Mouse (Mus musculus): ENCODE measurements around the gene Mcfd2. TPM values are rescaled to one million over a fixed set of nuclear protein-coding genes. Genes with fewer than 3 reads are reported as not detected.

Gene Mcfd2
- polyA plus RNA-seq, 1 experiment from 2014 or later = 82.7 TPM

GRCm38 (mm10) chr17:87285731-87286465 lies 20.2 kb upstream of the Mcfd2 start:
- Histone ChIP-seq H3K27ac (no peak overlapping the region), H3K9me3 (no peaks in the 10 kb centered on the region), H3K27me3 (ENCODE audit: insufficient read depth, poor library complexity, severe bottlenecking) (peaks cover 75% of the 10 kb centered on the region), H3K36me3 (no peaks in the 10 kb centered on the region), H3K4me1 (peaks cover 30% of the 10 kb centered on the region), H3K4me3 (no peak overlapping the region)
- DNase-seq (ENCODE audit: low spot score) = no peak
- 79% methylated on average over 23 of the region's 23 CpGs for WGBS

DNA sequence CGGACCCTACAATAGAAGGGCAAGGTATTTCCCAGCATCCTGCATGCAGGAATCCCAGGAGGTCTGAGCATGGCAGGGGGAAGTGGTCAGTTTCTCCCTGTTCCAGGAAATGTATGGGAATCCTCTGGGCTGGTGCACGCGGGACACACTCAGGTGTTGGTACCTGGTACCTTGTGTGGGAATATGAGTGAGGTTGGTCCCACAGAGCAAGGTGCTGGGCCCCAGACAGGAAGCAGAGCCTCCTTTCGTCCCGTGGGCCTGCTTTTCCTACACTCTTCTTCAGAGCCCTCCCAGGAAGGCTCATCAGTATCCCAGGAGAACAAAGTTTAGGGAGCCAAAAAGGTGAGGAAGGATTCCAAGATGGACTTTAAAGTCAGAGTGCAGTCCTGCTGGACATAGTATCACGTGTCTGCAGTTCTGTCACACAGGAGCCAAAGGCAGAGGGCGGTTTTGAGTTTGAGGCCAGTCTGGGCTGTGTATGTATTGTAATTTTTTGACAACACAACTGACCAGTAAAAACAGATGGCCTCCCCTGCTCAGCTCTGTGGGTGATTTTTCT lies 18.8 kb upstream of the Mcfd2 start:
- Histone ChIP-seq H3K27ac (no peak overlapping the region), H3K27me3 (ENCODE audit: insufficient read depth, poor library complexity, severe bottlenecking) (peaks cover 78% of the 10 kb centered on the region)
- 66% methylated on average over 7 of the region's 7 CpGs for WGBS

DNA sequence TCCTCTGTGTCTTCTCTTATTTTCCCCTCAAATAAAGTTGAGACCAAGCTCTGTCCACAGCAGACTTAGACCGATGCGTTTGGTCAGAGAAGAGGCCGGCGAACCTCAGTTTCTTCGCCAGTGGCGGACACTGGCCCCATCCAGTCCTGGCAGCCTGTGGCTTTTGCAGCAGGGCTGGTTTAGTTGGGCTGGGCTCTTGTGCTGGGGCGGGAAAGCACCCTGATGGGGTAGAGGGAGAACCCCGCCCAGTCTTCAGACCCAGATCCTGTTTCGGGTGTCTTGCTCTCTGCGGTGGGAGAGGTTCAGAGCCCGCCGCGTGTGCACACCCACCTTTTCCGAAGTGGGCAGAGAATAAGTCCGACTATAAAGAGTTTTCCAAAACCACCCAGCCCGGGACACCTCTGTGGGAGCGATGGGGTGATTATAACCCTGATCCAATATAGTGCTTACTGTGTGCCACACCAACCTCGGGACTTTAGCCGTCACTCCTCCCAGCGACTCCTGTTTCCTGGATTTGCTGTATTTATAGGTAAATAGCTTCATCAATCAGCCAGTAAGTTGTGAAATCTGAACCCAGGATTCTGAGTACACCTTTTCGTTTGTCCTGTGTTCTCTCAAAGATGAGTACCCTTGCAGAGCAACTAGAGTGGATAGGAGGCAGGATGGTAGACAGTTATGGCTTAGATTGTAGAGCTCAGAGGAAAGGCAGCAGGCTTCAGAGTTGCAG lies 18.2 kb upstream of the Mcfd2 start:
- WGBS = 5% methylated on average over 21 of the region's 21 CpGs
- Histone ChIP-seq H3K36me3 (no peaks in the 10 kb centered on the region), H3K4me3 (peak overlapping the region; percentile 85), H3K9me3 (no peaks in the 10 kb centered on the region), H3K4me1 (peaks cover 30% of the 10 kb centered on the region), H3K27me3 (ENCODE audit: insufficient read depth, poor library complexity, severe bottlenecking) (peaks cover 74% of the 10 kb centered on the region), H3K27ac (peak overlapping the region; percentile 93; the same call in 1 of the 2 replicates)
- no peak for DNase-seq (ENCODE audit: low spot score)

More for the DNA sequence above, 18.8 kb upstream of the Mcfd2 start:
- H3K4me3 ChIP-seq = peak overlapping the region; percentile 85; the same call in 1 of the 2 replicates
- DNase-seq (ENCODE audit: low spot score) = no peak
- H3K4me1 ChIP-seq = peaks cover 30% of the 10 kb centered on the region
- no peaks in the 10 kb centered on the region for H3K36me3 ChIP-seq
- H3K9me3 ChIP-seq = no peaks in the 10 kb centered on the region

GRCm38 (mm10) chr17:87283055-87283754 lies 17.5 kb upstream of the Mcfd2 start:
- Histone ChIP-seq H3K4me3 (peak overlapping the region; percentile 85), H3K27ac (peak overlapping the region; percentile 93), H3K36me3 (no peaks in the 10 kb centered on the region), H3K4me1 (peaks cover 30% of the 10 kb centered on the region), H3K27me3 (ENCODE audit: insufficient read depth, poor library complexity, severe bottlenecking) (peaks cover 67% of the 10 kb centered on the region), H3K9me3 (no peaks in the 10 kb centered on the region)
- DNase-seq (ENCODE audit: low spot score) = peak; percentile 81
- under 1% methylated on average over 56 of the region's 56 CpGs for WGBS

DNA sequence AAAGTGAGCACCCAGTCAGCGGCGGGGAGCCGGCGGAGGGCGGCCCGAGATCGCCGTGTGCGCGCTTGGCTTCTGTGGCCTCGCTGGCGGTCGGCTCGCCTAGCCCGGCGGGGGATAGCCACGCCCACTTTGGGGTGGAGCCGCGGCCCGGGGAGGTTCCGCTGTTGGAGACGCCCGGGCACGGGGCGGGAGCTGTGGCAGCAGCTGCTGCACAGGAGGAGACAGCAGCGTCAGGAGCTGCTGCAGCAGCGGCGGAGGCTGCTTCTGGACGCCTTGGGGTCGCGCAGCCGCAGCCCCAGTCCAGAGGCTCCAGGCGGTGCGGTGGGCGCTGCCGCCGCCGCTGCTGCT lies 16.9 kb upstream of the Mcfd2 start, which contains the start of gene Ttc7:
TSS of gene Ttc7 (plus strand) at position 181 of the 348 bp plus-strand sequence.
- WGBS = 0% methylated on average over 37 of the region's 38 CpGs
- DNase-seq (ENCODE audit: low spot score) = peak; percentile 97
- Histone ChIP-seq H3K27me3 (ENCODE audit: insufficient read depth, poor library complexity, severe bottlenecking) (peaks cover 62% of the 10 kb centered on the region), H3K9me3 (no peaks in the 10 kb centered on the region), H3K36me3 (no peaks in the 10 kb centered on the region), H3K27ac (peak within 1 kb of the TSS; percentile 93), H3K4me1 (peaks cover 27% of the 10 kb centered on the region), H3K4me3 (peak within 1 kb of the TSS; percentile 85)

GRCm38 (mm10) chr17:87282007-87282705 lies 16.4 kb upstream of the Mcfd2 start:
- DNase-seq (ENCODE audit: low spot score) = peak; percentile 95
- Histone ChIP-seq H3K27ac (peak overlapping the region; percentile 93), H3K9me3 (no peaks in the 10 kb centered on the region), H3K4me3 (peak overlapping the region; percentile 85), H3K36me3 (no peaks in the 10 kb centered on the region), H3K27me3 (ENCODE audit: insufficient read depth, poor library complexity, severe bottlenecking) (peaks cover 56% of the 10 kb centered on the region), H3K4me1 (peaks cover 27% of the 10 kb centered on the region)
- WGBS = under 1% methylated on average over 44 of the region's 44 CpGs

DNA sequence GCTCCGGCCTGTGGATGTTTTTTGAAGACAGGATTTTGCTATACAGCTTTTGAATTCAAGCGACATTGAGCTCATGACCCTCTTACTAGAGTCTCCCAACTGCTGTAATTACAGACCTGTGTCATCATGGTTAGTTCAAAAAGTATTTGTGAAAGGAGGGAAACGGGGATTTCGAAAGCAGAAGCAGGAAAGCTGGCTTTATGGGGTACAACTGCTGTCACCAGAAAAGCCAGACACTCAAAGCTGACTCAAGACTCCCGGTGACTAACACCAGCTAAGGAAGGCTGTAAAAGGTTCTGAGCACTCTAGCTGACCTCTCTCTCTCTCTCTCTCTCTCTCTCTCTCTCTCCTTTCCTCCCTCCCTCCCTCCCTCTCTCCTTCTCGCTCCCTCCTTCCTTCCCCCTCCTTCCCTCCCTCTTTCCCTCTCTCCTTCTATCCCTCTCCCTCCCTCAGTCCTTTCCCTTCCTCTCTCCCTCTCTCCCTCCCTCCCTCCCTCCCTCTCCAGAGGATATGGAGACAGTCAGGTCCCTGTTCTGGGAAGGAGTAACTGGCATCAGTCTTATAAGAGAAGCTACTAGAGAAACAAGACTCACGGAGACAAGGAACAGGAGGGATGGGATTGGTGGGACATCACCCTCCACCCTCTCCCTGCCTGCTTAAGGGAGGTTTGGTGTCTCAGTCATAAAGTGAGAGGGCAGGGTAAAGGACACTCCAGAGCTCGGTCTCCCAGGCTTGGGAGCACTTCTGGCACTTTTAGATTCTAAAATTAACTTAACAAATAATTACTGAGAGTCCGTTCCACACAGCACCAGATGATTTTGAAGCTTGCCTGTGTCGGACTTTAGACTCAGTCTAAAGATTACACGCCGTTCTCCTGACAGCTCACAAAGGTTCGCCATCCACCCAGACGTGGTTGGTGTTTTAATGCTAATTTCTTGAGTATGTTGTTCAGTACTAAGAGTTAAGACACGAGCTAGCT lies 9.9 kb upstream of the Mcfd2 start:
- Histone ChIP-seq H3K9me3 (no peaks in the 10 kb centered on the region), H3K4me1 (peaks cover 9% of the 10 kb centered on the region), H3K36me3 (no peaks in the 10 kb centered on the region), H3K4me3 (no peak overlapping the region), H3K27ac (no peak overlapping the region), H3K27me3 (ENCODE audit: insufficient read depth, poor library complexity, severe bottlenecking) (peaks cover 22% of the 10 kb centered on the region; the same call in 1 of the 2 replicates)
- WGBS = 57% methylated on average over 15 of the region's 15 CpGs
- DNase-seq (ENCODE audit: low spot score) = no peak

DNA sequence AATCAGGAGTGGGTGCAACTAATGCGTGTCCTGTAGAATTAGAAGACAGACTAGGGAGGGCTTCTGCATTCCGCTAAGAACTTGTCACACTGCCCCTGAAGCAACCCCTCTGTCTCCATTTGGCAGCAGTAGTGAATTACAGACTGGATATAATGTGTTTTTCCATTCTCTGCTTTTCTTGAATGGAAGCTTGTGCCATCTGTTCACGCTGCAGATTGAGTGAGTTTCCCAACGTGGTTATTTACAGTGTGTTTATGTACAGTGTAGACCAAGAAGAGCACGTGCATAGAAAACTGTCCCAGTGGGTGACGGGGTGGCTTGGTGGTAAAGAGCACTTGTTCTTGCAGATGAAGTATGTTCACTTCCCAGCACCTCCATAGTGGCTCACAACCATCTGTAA lies 3.7 kb upstream of the Mcfd2 start:
- DNase-seq (ENCODE audit: low spot score) = no peak
- Histone ChIP-seq H3K4me3 (no peak overlapping the region), H3K36me3 (no peaks in the 10 kb centered on the region), H3K27me3 (ENCODE audit: insufficient read depth, poor library complexity, severe bottlenecking) (peaks cover 9% of the 10 kb centered on the region; the same call in 1 of the 2 replicates), H3K27ac (no peak overlapping the region), H3K9me3 (no peaks in the 10 kb centered on the region), H3K4me1 (peaks cover 15% of the 10 kb centered on the region)
- WGBS = 72% methylated on average over 6 of the region's 6 CpGs

DNA sequence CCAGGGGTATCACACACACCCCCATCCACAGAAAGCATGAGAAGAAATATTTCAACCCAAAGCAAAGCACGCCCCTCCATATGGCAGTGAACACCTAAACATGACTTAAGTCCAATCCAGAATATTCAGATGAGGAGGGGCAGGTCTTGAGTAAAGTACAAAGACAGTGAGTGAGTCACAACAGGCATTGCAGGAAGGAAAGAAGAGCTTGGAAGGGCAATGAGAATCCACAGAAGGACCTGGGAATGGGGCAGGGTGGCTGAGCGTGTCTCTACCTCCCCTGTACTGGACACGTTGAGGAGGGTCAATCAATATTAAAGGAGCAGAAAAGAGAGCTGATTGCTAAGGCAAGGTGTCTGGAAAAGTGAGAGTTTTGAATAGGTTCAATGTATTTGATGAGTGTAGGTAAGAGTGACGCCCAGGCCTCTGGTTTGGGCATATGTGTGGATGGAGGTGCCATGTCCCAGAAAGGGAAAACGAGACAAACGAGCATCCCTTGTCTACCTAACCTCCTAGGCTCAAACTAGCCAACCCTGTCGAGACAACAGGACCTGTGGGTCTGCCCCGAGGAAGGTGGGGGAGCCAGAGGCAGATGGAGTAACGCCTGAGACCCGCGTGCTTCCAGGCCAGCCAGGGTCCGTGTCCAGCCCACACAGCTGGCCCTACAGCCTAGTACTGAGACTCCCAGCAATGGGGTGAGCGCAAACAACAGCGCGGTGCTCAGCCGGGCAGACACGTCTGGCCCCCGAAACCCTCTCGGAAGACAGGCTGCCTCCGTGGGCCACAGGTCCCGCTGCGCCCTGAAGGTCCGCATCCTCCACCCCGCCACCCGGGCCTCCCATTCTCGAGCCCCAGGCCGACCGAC lies 576 bp downstream of the Mcfd2 start:
- Histone ChIP-seq H3K4me3 (peak overlapping the region; percentile 76), H3K27ac (peak overlapping the region; percentile 90), H3K9me3 (0 out of 2 replicates have a peak, but pooled peaks cover 8% of the 10 kb centered on the region), H3K4me1 (peaks cover 22% of the 10 kb centered on the region), H3K36me3 (peaks cover 32% of the 10 kb centered on the region), H3K27me3 (ENCODE audit: insufficient read depth, poor library complexity, severe bottlenecking) (no peaks in the 10 kb centered on the region)
- no peak for DNase-seq (ENCODE audit: low spot score)
- WGBS = 7% methylated on average over 28 of the region's 28 CpGs

GRCm38 (mm10) chr17:87264054-87264830 lies 1.5 kb downstream of the Mcfd2 start:
- no peak for DNase-seq (ENCODE audit: low spot score)
- H3K4me1 ChIP-seq = peaks cover 22% of the 10 kb centered on the region
- peaks cover 41% of the 10 kb centered on the region for H3K36me3 ChIP-seq
- 0 out of 2 replicates have a peak, but pooled peaks cover 8% of the 10 kb centered on the region for H3K9me3 ChIP-seq
- peak overlapping the region; percentile 76 for H3K4me3 ChIP-seq
- 81% methylated on average over 11 of the region's 11 CpGs for WGBS
- peak overlapping the region; percentile 29; the same call in 1 of the 2 replicates for H3K27ac ChIP-seq
- no peaks in the 10 kb centered on the region for H3K27me3 ChIP-seq (ENCODE audit: insufficient read depth, poor library complexity, severe bottlenecking)

Data from heart, embryonic 10.5 days (tissue).